Comparison of ENCODE assay signal across 13 mouse cellular contexts in genomic region chr11:118693276-118693675, GRCm38 (mm10).
"Had no signal": no experiment of that assay in that cellular context is flagged by ENCODE, and none has a peak within 500 bp of the region (broad histone marks: within the 10 kb centered on the region; RNA-seq: fewer than 3 reads in every experiment).

No protein-coding gene starts in this region.

- ATAC-seq: inflammation-experienced regulatory T-cells, adult 6 months; intestine, postnatal 0 days; liver, postnatal 0 days; lung, postnatal 0 days; midbrain, embryonic 15.5 days had no signal

- DNase-seq: kidney, adult 2 months; kidney, postnatal 25 days; left cerebral cortex, postnatal 4 days; liver, postnatal 0 days; lung, embryonic 14.5 days; right cerebral cortex, postnatal 25 days; spleen, adult 18-20 months; thymus, adult 18-20 months; thymus, postnatal 36 days had no signal
